Mouse (Mus musculus): ENCODE results near the gene Tmem43.

DNA sequence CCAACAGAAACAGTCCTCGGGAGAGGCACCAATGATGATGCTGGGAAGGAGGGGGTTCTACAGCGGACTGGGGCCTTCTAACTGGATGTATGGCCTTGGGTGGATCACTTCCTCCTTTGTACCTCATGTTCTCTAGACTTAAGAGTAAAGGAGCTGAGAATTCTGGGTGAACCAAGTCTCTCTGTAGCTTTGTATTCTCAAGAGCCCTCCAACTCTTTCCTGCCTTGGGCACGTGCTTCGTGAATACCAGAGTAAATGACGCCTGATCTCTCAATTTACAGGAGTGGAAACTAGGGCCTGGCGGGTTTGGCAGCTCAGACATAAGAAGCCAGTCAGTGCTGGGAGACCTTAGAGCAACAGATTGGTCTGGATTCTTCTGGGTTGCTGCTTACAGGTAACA is 1.2 kb upstream of the Tmem43 start:
- TF ChIP-seq GATA1 (IDR thresholded peaks at IDR 0.05; ENCODE audit: low read length) (no peak), TAL1 (IDR thresholded peaks at IDR 0.05; ENCODE audit: low read length) (no peak)
